Mouse (Mus musculus): ENCODE measurements around the gene Cacna1i. TPM values are rescaled to one million over a fixed set of nuclear protein-coding genes. Genes with fewer than 3 reads are reported as not detected.

The Cacna1i gene
- total RNA-seq, 4 experiments from 2014 or later: 0.32 to 1.0 (median 0.77) TPM

GRCm38 (mm10) chr15:80334766-80335165 is 47.7 kb downstream of the Cacna1i start:
- DNase-seq: no peak

GRCm38 (mm10) chr15:80335196-80335595 is 48.2 kb downstream of the Cacna1i start:
- no peak for DNase-seq

- DNase-seq: no peak
Measured at GRCm38 (mm10) chr15:80340348-80340747, 53.3 kb downstream of the Cacna1i start.

GRCm38 (mm10) chr15:80342394-80342793 is 55.4 kb downstream of the Cacna1i start:
- DNase-seq: no peak

- peak; percentile 73 for DNase-seq
Measured at GRCm38 (mm10) chr15:80343031-80343430, 56.0 kb downstream of the Cacna1i start.

- DNase-seq: no peak
Measured at GRCm38 (mm10) chr15:80343731-80344130, 56.7 kb downstream of the Cacna1i start.

GRCm38 (mm10) chr15:80346510-80346909 is 59.5 kb downstream of the Cacna1i start:
- DNase-seq: no peak

- DNase-seq: peak; percentile 80
Measured at GRCm38 (mm10) chr15:80350431-80350830, 63.4 kb downstream of the Cacna1i start.

GRCm38 (mm10) chr15:80358798-80359197 is 71.8 kb downstream of the Cacna1i start:
- DNase-seq: peak; percentile 31

- DNase-seq: no peak
Measured at GRCm38 (mm10) chr15:80361780-80362508, 74.9 kb downstream of the Cacna1i start.

GRCm38 (mm10) chr15:80362509-80363172 is 75.6 kb downstream of the Cacna1i start:
- DNase-seq: no peak

- peak; percentile 45 for DNase-seq
Measured at GRCm38 (mm10) chr15:80363821-80364715, 77.0 kb downstream of the Cacna1i start.

- DNase-seq: no peak
Measured at GRCm38 (mm10) chr15:80366899-80367298, 79.9 kb downstream of the Cacna1i start.

- DNase-seq: no peak
Measured at GRCm38 (mm10) chr15:80373219-80373964, 86.4 kb downstream of the Cacna1i start.

- DNase-seq: no peak
Measured at GRCm38 (mm10) chr15:80374854-80375253, 87.8 kb downstream of the Cacna1i start.

GRCm38 (mm10) chr15:80387185-80387584 is 100.1 kb downstream of the Cacna1i start:
- DNase-seq: no peak

GRCm38 (mm10) chr15:80391791-80392190 is 104.8 kb downstream of the Cacna1i start:
- no peak for DNase-seq

GRCm38 (mm10) chr15:80395035-80395434 is 108.0 kb downstream of the Cacna1i start:
- DNase-seq: no peak

- no peak for DNase-seq
Measured at GRCm38 (mm10) chr15:80399451-80399850, 112.4 kb downstream of the Cacna1i start.

- no peak for DNase-seq
Measured at GRCm38 (mm10) chr15:80401387-80401898, 114.4 kb downstream of the Cacna1i start.

GRCm38 (mm10) chr15:80401980-80402379 is 114.9 kb downstream of the Cacna1i start:
- no peak for DNase-seq

GRCm38 (mm10) chr15:80407873-80408272 is 120.8 kb downstream of the Cacna1i start:
- peak; percentile 11 for DNase-seq
